Mouse (Mus musculus): ENCODE measurements at regions not wholly inside any gene's neighbourhood (a gene's known extent, or its start where the extent isn't known, plus 50 kb on each side); places are given as distances from the start of the nearest gene placed in this dataset.

- in situ Hi-C loops (cut with MboI; ENCODE audit: low sequenced_read_pairs in 2 of 2, unreplicated experiment in 2 of 2), result no loop called here
- TF ChIP-seq MAFK (IDR thresholded peaks at IDR 0.05; ENCODE audit: insufficient read depth, low read depth, low read length) (no peak), CHD2 (IDR thresholded peaks at IDR 0.05; ENCODE audit: low read depth, low read length) (no peak), HCFC1 (IDR thresholded peaks at IDR 0.05; ENCODE audit: borderline replicate concordance, insufficient read depth, low read length) (no peak), ZC3H11A (IDR thresholded peaks at IDR 0.05; ENCODE audit: borderline replicate concordance, low read depth, low read length) (no peak)
- Histone ChIP-seq H3K9me3 (ENCODE audit: control insufficient read depth, insufficient read depth, low read depth, low read length) (no peaks in the 10 kb centered on the region), H3K9ac (ENCODE audit: insufficient read depth, low read depth, low read length, poor library complexity, severe bottlenecking) (no peak overlapping the region), H3K27ac (ENCODE audit: insufficient read depth, low read depth, low read length, poor library complexity, severe bottlenecking) (no peak overlapping the region), H3K36me3 (ENCODE audit: control insufficient read depth, insufficient read depth, low read length, poor library complexity, severe bottlenecking) (no peaks in the 10 kb centered on the region), H3K4me1 (ENCODE audit: control insufficient read depth in 2 of 2, insufficient read depth in 2 of 2, low read length in 2 of 2, poor library complexity in 1 of 2) (0 out of 4 replicates have a peak, but pooled peaks cover 0 to 2% of the 10 kb centered on the region in 2 experiments), H3K4me3 (ENCODE audit: insufficient read depth in 1 of 2, low read depth in 1 of 2, low read length in 2 of 2, poor library complexity in 1 of 2, severe bottlenecking in 1 of 2) (no peak overlapping the region)
- no peak for DNase-seq (ENCODE audit: low read depth, low spot score)
Measured at GRCm38 (mm10) chr1:159433521-159433920, 90.0 kb upstream of the Tnr start.

- in situ Hi-C loops (cut with MboI; ENCODE audit: low sequenced_read_pairs in 2 of 2, unreplicated experiment in 2 of 2), result no loop called here
- TF ChIP-seq HCFC1 (IDR thresholded peaks at IDR 0.05; ENCODE audit: borderline replicate concordance, insufficient read depth, low read length), result no peak
- TF ChIP-seq ZC3H11A (IDR thresholded peaks at IDR 0.05; ENCODE audit: borderline replicate concordance, low read depth, low read length), result no peak
- no peak for TF ChIP-seq MAFK (IDR thresholded peaks at IDR 0.05; ENCODE audit: insufficient read depth, low read depth, low read length)
- TF ChIP-seq CHD2 (IDR thresholded peaks at IDR 0.05; ENCODE audit: low read depth, low read length), result no peak
- TF ChIP-seq ZNF384 (IDR thresholded peaks at IDR 0.05; ENCODE audit: low read depth, low read length), result no peak
- Histone ChIP-seq H3K36me3 (ENCODE audit: control insufficient read depth, insufficient read depth, low read length, poor library complexity, severe bottlenecking) (no peaks in the 10 kb centered on the region), H3K9me3 (ENCODE audit: control insufficient read depth, insufficient read depth, low read depth, low read length) (no peaks in the 10 kb centered on the region), H3K27ac (ENCODE audit: insufficient read depth, low read depth, low read length, poor library complexity, severe bottlenecking) (no peak overlapping the region), H3K4me1 (ENCODE audit: control insufficient read depth in 2 of 2, insufficient read depth in 2 of 2, low read length in 2 of 2, poor library complexity in 1 of 2) (no peaks in the 10 kb centered on the region), H3K9ac (ENCODE audit: insufficient read depth, low read depth, low read length, poor library complexity, severe bottlenecking) (no peak overlapping the region), H3K4me3 (ENCODE audit: insufficient read depth in 1 of 2, low read depth in 1 of 2, low read length in 2 of 2, poor library complexity in 1 of 2, severe bottlenecking in 1 of 2) (no peak overlapping the region)
- DNase-seq (ENCODE audit: low read depth, low spot score), result no peak
Measured at GRCm38 (mm10) chr1:159440770-159441169, 82.8 kb upstream of the Tnr start.

DNA sequence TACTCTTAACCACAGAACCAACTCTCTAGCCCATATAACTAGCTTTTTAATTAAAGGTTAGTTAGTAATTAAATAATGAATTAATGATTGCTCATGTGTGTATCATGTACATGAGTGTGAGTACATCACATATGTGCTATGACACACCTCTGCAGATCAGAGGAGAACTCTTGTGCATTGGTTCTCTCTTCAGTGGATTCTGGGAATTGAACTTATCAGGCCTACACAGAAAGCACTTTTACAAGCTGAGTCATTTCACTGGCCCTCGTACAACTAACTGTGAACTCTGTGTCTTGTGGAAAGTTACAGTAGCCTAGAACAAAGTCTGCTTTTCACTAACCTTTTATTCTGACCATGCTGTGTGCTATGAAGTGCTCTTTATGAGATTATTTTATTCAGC is 79.5 kb upstream of the Tnr start:
- H3K4me3 ChIP-seq (ENCODE audit: insufficient read depth in 1 of 2, low read depth in 1 of 2, low read length in 2 of 2, poor library complexity in 1 of 2, severe bottlenecking in 1 of 2), result no peak overlapping the region
- no peaks in the 10 kb centered on the region for H3K9me3 ChIP-seq (ENCODE audit: control insufficient read depth, insufficient read depth, low read depth, low read length)
- TF ChIP-seq ZC3H11A (IDR thresholded peaks at IDR 0.05; ENCODE audit: borderline replicate concordance, low read depth, low read length), result no peak
- TF ChIP-seq HCFC1 (IDR thresholded peaks at IDR 0.05; ENCODE audit: borderline replicate concordance, insufficient read depth, low read length), result no peak
- H3K9ac ChIP-seq (ENCODE audit: insufficient read depth, low read depth, low read length, poor library complexity, severe bottlenecking), result no peak overlapping the region
- H3K27ac ChIP-seq (ENCODE audit: insufficient read depth, low read depth, low read length, poor library complexity, severe bottlenecking), result no peak overlapping the region
- DNase-seq (ENCODE audit: low read depth, low spot score), result no peak
- in situ Hi-C loops (cut with MboI; ENCODE audit: low sequenced_read_pairs in 2 of 2, unreplicated experiment in 2 of 2), result no loop called here
- H3K4me1 ChIP-seq (ENCODE audit: control insufficient read depth in 2 of 2, insufficient read depth in 2 of 2, low read length in 2 of 2, poor library complexity in 1 of 2), result no peaks in the 10 kb centered on the region
- no peaks in the 10 kb centered on the region for H3K36me3 ChIP-seq (ENCODE audit: control insufficient read depth, insufficient read depth, low read length, poor library complexity, severe bottlenecking)

- Histone ChIP-seq H3K36me3 (ENCODE audit: control insufficient read depth, insufficient read depth, low read length, poor library complexity, severe bottlenecking) (no peaks in the 10 kb centered on the region), H3K9me3 (ENCODE audit: control insufficient read depth, insufficient read depth, low read depth, low read length) (no peaks in the 10 kb centered on the region), H3K27ac (ENCODE audit: insufficient read depth, low read depth, low read length, poor library complexity, severe bottlenecking) (no peak overlapping the region), H3K4me3 (ENCODE audit: insufficient read depth in 1 of 2, low read depth in 1 of 2, low read length in 2 of 2, poor library complexity in 1 of 2, severe bottlenecking in 1 of 2) (no peak overlapping the region), H3K9ac (ENCODE audit: insufficient read depth, low read depth, low read length, poor library complexity, severe bottlenecking) (no peak overlapping the region), H3K4me1 (ENCODE audit: control insufficient read depth in 2 of 2, insufficient read depth in 2 of 2, low read length in 2 of 2, poor library complexity in 1 of 2) (no peaks in the 10 kb centered on the region)
- DNase-seq (ENCODE audit: low read depth, low spot score), result no peak
- in situ Hi-C loops (cut with MboI; ENCODE audit: low sequenced_read_pairs in 2 of 2, unreplicated experiment in 2 of 2), result no loop called here
- TF ChIP-seq ZC3H11A (IDR thresholded peaks at IDR 0.05; ENCODE audit: borderline replicate concordance, low read depth, low read length), result no peak
- TF ChIP-seq ZNF384 (IDR thresholded peaks at IDR 0.05; ENCODE audit: low read depth, low read length), result no peak
- no peak for TF ChIP-seq HCFC1 (IDR thresholded peaks at IDR 0.05; ENCODE audit: borderline replicate concordance, insufficient read depth, low read length)
- no peak for TF ChIP-seq CHD2 (IDR thresholded peaks at IDR 0.05; ENCODE audit: low read depth, low read length)
- TF ChIP-seq MAFK (IDR thresholded peaks at IDR 0.05; ENCODE audit: insufficient read depth, low read depth, low read length), result no peak
Measured at GRCm38 (mm10) chr1:159445465-159445864, 78.1 kb upstream of the Tnr start.

GRCm38 (mm10) chr1:159451462-159451861 is 72.1 kb upstream of the Tnr start:
- Histone ChIP-seq H3K9ac (ENCODE audit: insufficient read depth, low read depth, low read length, poor library complexity, severe bottlenecking) (no peak overlapping the region), H3K9me3 (ENCODE audit: control insufficient read depth, insufficient read depth, low read depth, low read length) (no peaks in the 10 kb centered on the region), H3K4me3 (ENCODE audit: insufficient read depth in 1 of 2, low read depth in 1 of 2, low read length in 2 of 2, poor library complexity in 1 of 2, severe bottlenecking in 1 of 2) (no peak overlapping the region), H3K27ac (ENCODE audit: insufficient read depth, low read depth, low read length, poor library complexity, severe bottlenecking) (no peak overlapping the region), H3K4me1 (ENCODE audit: control insufficient read depth in 2 of 2, insufficient read depth in 2 of 2, low read length in 2 of 2, poor library complexity in 1 of 2) (no peaks in the 10 kb centered on the region), H3K36me3 (ENCODE audit: control insufficient read depth, insufficient read depth, low read length, poor library complexity, severe bottlenecking) (no peaks in the 10 kb centered on the region)
- TF ChIP-seq ZC3H11A (IDR thresholded peaks at IDR 0.05; ENCODE audit: borderline replicate concordance, low read depth, low read length) (no peak), MAFK (IDR thresholded peaks at IDR 0.05; ENCODE audit: insufficient read depth, low read depth, low read length) (no peak), CHD2 (IDR thresholded peaks at IDR 0.05; ENCODE audit: low read depth, low read length) (no peak), ZNF384 (IDR thresholded peaks at IDR 0.05; ENCODE audit: low read depth, low read length) (no peak), HCFC1 (IDR thresholded peaks at IDR 0.05; ENCODE audit: borderline replicate concordance, insufficient read depth, low read length) (no peak)
- in situ Hi-C loops (cut with MboI; ENCODE audit: low sequenced_read_pairs in 2 of 2, unreplicated experiment in 2 of 2), result no loop called here
- no peak for DNase-seq (ENCODE audit: low read depth, low spot score)
